Mouse (Mus musculus) lung, postnatal 25 days (tissue): ENCODE data around the gene Nkiras2.
A peak's percentile ranks its signal among the peaks of the same experiment; 100 is the strongest.
"Not testable (repeated sequence)": the region's sequence is repeated elsewhere in the genome, so short reads cannot be mapped to it uniquely, and the experiment has no call there.

ENCODE experiments used
- DNase-seq: peaks from one replicate; pipeline ENCODE4 v3.0.0; 2022; ENCODE audit warnings: low spot score

The Nkiras2 gene

DNA sequence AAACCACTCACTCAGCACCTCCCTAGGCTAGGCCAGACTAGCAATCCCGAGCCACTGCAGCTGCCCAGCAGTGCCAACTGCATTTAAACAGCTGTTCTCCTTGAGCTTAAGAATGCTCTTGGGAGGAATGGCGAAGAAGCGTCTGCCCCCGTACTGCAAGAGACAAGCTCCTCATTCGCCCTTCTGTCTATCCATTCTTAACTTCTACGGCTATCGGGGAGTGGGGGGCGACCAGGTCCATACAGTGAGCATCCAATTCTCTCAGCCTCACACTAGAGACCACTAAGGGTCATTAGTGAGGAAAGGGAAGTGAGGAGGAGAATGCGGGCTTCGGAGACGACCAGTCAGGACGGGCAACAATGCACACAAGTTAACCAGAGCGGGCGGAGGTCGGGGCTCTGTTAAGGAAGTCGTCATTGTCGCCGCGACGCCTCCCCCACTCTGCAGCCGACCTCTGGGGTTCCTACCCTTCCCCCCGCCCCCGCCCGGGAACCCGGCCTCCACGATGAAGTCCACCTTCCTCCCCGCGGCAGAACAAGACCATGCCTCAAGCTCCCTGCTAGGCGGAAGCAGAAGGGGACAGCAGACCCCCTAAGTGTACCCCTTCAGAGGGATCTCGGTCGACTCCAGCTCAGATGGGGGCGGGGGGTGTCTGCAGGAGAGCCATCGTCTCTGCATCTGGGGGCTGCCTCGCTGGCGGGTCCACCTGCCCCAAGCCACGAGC, at the start of gene Nkiras2:
Nkiras2 (plus strand) TSS at position 484 of the 724 bp plus-strand sequence.
- peak; percentile 64 for DNase-seq

DNA sequence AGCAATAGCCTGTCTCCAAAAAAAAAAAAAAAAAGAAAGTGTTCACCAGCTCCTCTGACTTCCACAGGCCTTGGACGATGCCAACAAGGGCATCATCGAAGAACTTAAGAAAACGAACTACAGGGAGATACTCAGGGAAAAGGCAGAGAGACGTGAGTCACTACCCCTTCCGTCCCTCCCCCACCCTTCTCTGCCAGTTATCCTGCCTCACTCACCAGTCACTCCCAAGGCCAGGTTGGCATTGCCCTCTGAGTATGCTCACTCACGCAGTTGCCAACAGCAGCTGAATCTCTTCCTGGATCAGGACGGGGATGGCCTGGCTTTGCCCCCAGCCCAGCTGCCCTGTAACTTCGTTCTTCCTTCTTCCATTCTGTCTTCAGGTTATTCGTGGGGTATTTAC, 49.3 kb upstream of the Nkiras2 start:
- DNase-seq, result no peak

DNA sequence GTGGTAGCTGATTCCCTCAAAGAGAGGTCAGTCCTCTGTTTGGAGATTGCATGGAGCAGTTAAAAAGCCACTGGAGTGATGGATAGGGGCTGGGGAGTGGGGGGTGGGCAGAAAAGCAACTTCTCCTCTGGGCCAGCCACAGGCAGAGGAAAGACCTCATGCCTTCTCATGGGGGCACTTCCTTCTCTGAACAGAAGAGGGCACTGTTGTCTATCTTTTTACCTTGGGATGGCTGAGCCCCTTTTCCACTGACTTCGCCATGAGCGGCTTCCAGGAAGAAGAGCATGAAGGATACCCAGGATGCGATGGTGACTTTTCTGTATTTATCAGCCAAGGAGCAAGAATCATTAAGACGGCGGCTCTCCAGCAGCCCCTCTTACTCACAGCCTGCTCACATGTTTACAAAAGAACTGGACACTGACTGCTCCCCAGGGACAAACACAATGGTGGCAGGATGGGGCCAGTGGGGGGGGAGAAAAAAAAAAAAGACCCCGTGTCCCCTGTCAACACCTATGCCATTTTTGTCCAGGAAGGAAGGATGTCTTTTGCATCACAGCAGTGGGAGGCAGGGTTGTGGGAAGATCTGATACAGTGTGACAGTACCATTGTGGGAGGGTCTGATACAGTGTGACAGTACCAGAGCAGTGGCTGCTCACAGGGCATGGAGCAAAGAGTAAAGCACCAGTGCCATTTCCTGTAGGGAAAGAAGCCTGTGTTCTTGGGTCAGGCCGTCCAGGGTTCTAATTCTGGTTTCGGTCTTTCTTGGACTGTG, 48.4 kb upstream of the Nkiras2 start:
- DNase-seq, result peak; percentile 86

DNA sequence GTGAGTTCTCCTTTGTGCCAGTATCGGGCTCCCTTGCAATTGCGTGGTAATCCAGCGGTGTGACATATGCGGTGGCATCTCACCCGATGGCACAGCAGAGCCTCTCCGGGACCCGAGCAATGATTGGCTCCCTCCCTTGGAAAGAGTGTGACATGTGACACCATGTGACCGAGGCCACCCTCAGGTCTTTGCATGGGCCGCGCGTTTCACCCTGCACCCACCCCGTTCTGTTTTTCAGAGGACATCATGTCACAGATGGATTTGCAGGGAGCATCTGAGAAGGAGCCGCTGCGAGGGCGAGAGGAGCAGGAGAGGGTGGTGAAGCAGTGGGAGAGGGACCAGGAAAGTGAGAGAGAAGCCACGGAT, 47.9 kb upstream of the Nkiras2 start:
- no peak for DNase-seq

DNA sequence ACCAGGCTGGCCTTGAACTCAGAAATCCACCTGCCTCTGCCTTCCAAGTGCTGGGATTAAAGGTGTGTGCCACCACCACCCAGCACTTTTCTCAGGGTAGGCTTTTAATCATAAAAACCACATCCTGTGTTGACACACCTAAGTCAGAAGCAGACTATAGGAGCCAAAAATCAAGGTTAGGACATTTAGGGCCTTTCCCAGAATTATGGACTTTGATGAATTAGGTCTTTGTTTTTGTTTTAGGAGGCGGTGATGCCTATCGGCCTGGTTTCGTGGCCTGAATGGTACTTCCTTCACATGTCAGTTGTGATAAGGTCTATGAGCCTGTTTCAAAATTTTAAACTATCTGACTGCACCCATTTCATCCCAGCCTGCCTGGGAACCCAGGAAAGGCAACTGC, 44.9 kb upstream of the Nkiras2 start:
- DNase-seq, result no peak

DNA sequence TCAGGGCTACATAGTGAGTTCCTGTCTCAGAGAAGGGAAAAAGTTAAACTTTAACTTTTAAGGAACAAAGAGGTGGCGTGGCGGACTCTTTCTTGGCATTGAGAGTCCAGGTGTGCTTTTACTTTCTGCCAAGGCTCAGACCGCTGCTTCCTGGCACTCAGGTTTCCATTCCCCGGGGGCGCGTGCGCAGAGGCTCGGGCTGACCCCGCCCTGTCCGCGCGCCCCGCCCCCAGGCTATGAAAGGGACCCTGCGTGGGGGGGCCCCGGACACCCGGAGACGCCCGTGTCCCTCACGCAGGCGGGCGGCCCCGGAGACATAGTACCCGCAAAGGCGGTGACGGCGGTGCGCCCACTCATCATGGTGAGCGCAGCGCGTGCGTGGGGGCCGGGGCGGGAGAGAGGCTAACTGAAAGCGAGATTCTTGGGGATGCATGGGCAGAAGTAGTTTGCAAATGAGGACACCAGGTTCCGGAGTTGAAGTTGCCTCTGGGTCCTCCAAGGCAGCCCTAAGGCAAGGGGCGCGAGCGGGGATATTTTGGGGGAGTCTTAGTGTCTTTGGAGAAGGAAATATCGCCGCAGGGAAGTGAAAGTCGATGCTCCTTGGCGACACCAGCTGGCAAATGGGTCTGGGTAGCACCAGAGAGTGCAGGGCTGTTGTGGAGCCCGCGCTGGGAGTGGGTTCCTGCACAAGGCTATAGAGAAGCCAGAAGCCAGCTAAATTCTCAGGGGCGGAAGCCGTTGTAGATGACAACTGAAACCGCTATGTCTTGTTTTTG, 44.1 kb upstream of the Nkiras2 start, which contains the start of gene Cnp:
Cnp (plus strand) TSS at position 197 of the 776 bp plus-strand sequence.
- DNase-seq, result peak; percentile 82

DNA sequence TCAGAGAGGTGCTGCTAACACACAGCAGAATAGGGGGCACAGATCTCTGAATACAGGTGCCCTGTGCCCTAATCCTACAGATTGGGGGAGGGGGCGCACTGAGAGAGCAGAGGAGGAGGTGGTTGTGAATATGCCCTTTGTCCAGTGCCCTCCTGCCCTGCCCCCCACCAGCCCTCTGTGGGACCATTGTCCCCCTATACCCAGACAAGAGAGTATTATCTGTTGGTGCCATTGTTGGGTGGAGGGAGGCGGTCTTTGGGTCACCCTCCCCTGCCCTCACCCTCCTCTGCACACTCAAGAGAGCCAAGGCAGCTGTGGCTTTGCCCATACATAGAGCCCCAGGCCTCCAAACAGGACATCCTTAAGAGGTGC, 43.6 kb upstream of the Nkiras2 start:
- DNase-seq, result no peak

DNA sequence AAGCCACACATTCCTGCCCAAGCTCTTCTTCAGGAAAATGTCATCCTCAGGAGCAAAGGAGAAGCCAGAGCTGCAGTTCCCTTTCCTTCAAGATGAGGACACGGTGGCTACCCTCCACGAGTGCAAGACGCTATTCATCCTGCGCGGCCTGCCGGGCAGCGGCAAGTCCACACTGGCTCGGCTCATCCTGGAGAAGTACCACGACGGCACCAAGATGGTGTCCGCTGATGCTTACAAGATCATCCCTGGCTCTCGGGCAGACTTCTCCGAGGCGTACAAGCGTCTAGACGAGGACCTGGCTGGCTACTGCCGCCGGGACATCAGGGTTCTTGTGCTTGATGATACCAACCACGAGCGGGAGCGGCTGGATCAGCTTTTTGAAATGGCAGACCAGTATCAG, 42.8 kb upstream of the Nkiras2 start:
- DNase-seq, result no peak

DNA sequence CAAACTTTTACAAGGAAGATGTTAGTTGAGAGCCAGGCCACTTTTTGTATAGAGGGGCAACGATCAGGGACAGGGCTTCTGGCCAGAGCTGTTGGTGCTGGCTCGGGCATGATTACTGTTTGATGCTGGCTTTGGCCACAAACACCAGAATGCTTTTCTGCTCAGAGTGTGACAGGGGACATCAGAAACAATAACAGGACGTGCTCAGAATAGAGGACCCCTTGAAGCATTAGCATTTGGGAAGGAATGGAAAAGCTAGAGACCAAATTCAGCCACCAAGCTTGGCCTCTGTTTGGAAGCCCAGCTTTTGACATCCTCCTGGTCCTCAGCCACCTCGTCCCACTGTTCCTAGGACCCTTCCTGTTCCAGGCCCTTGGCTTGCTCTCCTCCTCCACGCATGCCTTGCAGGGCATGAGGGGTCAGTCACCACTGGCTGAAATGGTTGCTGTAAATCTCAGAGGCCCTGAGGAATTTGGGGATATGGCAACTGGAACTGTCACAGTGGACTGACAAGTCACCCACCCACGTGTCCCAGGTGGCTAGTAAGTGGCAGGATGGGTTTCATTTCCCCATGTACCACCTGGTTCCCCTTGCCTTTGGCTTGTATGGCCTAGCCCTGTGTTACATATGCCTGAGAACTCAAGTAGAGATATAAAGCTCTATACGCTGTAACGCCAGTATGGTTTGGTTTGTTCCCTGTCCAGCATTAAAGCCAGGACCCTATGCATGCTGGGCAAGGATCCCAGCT, 41.0 kb upstream of the Nkiras2 start:
- no peak for DNase-seq

DNA sequence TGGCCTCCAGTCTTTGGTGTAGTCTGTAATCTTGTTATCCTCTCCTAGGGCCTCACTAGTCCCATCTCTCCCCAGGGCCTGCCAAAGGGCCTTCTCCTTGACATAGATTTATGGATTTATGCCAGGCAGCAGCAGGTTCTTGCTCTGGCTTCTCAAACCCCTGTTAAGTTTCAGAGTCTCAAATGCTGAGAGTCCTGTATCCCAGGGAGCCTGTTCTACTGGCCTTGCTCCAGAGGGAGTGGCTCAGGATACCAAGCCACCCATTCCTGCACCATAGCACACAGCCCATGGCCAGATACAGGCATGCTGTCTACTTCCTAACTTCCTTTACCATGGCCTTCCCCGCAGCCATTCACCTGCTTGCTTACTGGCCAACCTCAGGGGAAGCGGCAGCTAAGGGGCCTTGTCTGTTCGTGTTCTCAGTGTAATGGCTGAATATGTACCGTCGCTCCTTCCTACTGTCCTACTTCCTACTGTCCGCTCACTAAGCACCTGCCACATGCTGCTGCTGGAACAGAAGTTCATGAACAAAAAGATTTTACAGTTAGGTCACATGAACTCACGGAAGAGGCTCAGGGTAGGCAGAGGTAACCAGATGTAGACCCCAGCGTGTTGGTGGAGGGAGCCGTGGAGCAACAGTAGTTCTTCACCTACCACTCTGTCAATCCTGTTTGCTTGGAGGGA, 39.8 kb upstream of the Nkiras2 start:
- DNase-seq, result no peak

DNA sequence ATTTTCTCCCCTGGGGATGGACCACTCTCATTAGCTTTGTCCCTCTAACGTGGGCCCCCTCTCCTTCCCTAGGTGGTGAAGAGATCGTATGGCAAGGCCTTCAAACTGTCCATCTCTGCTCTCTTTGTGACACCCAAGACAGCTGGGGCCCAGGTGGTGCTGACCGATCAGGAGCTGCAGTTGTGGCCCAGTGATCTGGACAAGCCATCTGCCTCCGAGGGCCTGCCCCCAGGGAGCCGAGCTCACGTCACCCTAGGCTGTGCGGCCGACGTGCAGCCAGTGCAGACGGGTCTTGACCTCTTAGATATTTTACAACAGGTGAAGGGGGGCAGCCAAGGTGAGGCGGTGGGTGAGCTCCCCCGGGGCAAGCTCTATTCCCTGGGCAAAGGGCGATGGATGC, 38.8 kb upstream of the Nkiras2 start:
- DNase-seq, result no peak

DNA sequence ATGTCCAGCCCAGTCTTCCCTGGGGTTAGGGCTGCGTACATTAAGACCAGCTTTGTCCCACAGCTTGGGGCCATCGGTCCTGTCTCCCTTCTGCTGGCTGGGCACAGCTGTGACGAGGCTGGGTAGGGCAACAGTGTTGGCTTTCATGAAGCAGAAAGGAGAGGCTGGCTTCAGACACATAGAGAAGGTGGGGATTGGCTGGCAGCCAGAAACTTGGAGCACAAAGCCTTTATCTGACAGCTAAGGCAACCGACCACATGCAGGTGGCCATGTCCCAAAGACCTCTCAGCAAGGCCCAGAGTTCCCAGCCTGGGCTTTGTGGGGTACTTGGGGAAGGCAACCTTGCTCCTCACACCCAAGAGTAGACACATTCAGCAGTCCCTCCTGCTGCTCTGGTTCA, 37.3 kb upstream of the Nkiras2 start:
- no peak for DNase-seq

DNA sequence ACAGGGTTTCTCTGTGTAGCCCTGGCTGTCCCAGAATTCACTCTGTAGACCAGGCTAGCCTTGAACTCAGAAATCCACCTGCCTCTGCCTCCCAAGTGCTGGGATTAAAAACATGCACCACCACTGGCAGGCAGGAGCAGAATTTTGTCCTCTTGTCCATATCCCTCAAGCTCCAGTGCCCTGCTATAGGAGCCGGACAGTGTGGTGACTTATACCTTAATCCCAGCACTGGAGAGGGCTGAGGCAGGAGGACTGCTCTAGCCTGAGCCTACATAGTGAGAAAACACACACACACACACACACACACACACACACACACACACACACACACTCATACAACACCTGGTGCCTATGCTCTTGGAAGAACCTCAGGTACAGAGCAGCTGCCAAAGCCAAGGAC, 36.6 kb upstream of the Nkiras2 start:
- not testable (repeated sequence) for DNase-seq

DNA sequence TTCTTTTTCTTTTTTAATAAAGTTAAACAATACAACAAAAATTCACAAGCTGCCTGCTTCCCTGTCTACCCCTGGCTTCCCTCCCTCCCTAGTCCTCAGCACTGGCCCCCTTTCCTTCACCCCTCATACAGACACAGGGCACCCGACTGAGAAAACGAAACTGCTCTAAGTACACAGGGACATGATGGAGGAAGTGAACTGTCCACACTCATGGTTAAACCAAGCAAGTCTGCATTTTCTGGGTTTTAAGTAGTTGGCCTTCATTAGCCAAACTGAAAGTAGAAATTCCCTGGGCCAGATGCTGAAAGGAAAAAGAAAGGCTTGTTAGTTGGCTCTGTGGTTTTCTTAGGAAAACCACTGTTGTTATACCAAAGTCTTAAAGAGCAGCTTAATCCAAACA, 36.2 kb upstream of the Nkiras2 start:
- no peak for DNase-seq

DNA sequence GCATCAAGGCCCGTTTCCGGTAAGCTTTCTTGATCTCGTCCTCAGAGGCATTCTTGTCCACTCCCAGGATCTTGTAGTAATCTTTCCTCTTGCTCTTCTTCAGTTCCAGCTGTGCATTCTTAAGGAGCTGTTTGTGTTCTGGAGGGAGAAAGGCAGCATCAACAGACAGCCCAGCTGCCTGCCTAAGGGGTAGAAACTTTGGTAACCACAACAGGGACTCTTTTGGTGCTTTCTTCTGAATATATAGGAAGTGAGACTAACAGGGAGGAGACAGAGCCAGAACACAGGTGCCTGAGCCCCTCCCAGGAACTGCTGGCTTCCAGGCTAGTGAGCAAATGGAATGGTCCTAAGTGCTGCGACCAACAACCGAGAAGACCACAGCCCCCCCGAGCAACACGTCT, 34.5 kb upstream of the Nkiras2 start:
- no peak for DNase-seq

DNA sequence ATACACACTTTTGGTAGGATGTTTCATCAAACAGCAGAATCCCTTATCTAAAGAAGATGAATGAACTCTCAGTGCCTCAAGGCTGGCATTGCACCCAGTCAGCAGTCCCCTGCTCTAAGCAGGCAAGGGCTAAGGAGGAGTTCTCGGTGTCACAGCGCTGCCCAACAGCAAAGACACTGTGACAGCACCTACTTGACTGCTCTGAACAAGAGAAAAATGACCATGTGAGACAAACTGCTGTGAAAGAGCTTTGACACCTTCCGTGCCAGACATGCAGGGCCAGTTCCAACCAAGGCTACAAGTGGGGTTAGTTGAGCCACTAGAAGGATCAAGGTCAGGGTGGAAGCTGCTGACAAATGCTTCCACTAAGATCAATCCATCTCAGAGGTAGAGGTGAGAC, 33.9 kb upstream of the Nkiras2 start:
- no peak for DNase-seq

DNA sequence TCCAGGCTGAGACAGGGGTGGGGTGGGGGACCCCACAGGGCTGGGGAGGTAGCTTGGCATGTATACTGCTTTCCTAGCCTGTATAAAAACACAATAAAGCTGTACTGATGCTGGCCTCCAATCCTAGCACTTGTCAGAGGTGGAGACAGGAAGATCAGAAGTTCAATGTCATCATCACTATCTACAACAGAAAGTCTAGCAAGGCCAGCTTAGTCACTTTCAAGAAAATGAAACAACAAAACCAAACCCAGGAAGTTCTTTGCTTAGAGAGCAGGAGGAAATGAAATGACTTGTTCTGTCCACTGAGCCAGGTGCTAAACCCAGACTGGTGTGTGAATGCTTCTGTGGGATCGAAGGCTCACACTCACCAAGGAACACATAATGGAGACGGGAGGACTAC, 30.6 kb upstream of the Nkiras2 start:
- DNase-seq, result no peak

DNA sequence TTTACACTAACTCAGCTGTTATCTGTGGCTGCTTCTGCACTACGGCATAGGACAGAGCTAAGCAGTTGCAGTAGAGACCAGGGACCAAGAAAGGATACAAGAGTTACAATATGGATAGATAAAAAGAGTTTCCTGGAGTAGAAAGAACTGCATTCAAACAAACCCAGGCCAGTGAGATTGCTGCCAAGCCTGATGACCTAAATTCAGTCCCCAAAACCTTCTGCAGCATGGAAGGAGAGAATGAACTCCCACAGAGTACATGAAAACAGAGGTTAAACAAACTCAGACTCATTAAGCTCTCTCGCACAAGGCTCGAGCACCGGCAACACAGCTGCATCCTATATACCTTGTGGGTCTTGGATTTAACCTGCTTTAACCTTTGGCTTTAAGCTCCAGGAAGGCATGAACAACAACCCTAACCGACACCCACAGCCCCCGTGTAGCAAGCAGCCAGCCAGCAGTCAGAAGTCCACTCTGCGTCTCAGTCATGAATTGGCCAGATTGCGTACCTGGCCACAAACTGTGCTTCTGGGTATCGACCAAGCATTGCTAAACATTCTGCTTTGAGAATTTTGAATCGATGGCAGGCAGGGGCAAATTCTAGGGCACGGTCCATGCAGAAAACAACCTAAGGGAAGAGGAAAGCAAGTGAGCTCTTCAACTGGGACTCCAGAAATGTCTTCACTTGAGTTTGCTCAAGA, 26.5 kb upstream of the Nkiras2 start:
- DNase-seq, result no peak

DNA sequence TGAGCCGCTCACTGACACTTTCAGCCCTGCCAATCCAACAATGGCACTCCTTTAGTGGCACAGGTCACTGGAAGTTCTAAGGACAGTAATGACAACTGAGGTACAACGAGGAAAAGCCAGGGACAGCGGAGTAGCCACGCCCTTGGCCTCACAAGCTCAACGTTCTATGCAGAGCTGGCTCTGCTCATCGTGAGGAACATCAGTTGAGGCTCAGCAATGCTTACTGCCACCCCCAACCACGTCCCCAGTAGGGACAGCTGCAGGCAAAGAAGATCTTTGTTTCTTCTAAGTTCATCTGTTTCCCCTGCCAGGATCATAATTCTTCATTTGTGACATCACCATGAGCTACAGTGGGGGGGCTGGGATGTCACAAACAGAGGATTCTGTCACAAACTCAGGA, 24.4 kb upstream of the Nkiras2 start:
- no peak for DNase-seq

DNA sequence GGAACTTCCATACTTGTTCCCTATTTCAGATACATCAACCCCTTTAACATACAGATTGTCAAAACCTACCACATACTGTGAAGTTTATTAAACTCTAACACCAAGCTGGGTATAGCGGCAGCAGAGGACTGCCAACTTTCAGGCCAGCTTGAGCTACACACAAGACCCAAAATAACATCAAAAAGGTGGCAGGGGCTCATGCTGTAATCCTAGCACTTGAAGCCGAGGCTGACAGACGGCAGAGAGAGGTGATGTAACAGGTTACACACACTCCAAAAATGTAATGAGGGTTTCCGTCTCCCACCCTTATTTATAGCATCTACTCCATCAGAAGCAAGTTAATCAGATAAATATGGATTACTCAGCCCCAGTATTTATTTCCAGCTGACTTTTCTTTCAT, 23.5 kb upstream of the Nkiras2 start:
- no peak for DNase-seq

DNA sequence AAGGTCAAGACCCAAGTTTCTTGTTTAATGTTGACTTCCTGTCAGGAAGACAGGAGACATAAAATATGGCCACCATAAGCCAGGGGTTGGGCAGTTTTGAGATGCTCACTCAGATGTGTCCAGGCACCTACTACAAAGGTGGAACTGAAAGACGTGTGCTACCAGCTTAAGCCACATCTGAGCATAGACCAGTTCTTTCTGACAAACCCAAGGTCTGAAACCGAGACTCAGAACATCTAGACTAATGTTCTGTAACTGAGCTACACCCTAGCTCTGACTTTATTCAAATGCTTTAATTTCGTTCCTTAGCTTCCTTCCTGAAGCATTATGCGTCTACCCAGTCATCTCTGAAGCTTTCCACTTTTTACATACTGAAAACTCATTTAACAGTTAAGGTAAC, 21.0 kb upstream of the Nkiras2 start:
- no peak for DNase-seq
